ENCODE assay signal across 8 mouse cellular contexts in the genomic region with DNA sequence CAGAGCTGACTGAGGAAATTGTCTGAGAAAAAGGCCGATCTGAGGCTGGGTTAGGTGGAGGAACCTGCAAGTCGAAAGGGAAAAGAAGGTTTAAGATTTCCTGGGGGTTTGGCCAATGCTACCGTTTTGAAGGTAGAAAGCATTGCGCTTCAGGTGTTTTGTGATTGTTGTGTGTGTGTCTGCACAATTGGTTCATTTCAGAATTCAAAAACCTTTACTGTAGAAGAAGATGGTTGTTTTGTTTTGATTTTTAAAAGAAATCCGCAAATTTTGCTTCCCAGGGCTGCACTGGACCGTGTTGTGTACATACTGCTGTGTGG. TPM values are rescaled to one million over a fixed set of nuclear protein-coding genes. Genes with fewer than 3 reads are reported as not detected.
DNase-seq lines count a peak whose midpoint lies in the region; ATAC-seq and TF ChIP-seq lines count a peak whose summit lies in the region.

No protein-coding gene starts in this region.

- no peak for TF ChIP-seq POLR2A in cerebellum, adult 2 months (IDR thresholded peaks at IDR 0.05; ENCODE audit: borderline replicate concordance, insufficient read depth, low read length)
- no peak; the same call in 1 of the 2 replicates for TF ChIP-seq POLR2A in spleen, adult 2 months (IDR thresholded peaks at IDR 0.05; ENCODE audit: low read depth, low read length)

- no peak for DNase-seq in cerebellum, adult 2 months
- DNase-seq in cerebellum, postnatal 25 days: no peak
- no peak for DNase-seq in spleen, adult 2 months (ENCODE audit: low read depth in 1 of 2, low spot score in 2 of 2)
- DNase-seq in spleen, adult 12 weeks (ENCODE audit: low spot score): no peak
- no peak for DNase-seq in left cerebral cortex, postnatal 4 days
- no peak for DNase-seq in B cell, adult 2 months

- no peaks in the 10 kb centered on the region for H3K9me3 ChIP-seq in limb, embryonic 12.5 days
- no peaks in the 10 kb centered on the region for H3K9me3 ChIP-seq in stomach, embryonic 15.5 days

- no peaks in the 10 kb centered on the region for H3K27me3 ChIP-seq in cerebellum, adult 2 months (ENCODE audit: control insufficient read depth, insufficient read depth, low read length)
- no peaks in the 10 kb centered on the region for H3K27me3 ChIP-seq in spleen, adult 2 months (ENCODE audit: control insufficient read depth, insufficient read depth, low read length)
- no peaks in the 10 kb centered on the region for H3K27me3 ChIP-seq in limb, embryonic 12.5 days
- no peaks in the 10 kb centered on the region for H3K27me3 ChIP-seq in stomach, embryonic 15.5 days (replicated peaks)

- no peaks in the 10 kb centered on the region for H3K36me3 ChIP-seq in spleen, adult 2 months (ENCODE audit: control insufficient read depth, insufficient read depth, low read length)
- no peaks in the 10 kb centered on the region for H3K36me3 ChIP-seq in limb, embryonic 12.5 days
- no peaks in the 10 kb centered on the region for H3K36me3 ChIP-seq in stomach, embryonic 15.5 days

- under 1% methylated on average over 6 of the region's 6 CpGs for WGBS in cerebellum, adult 2 months
- WGBS in spleen, adult 2 months: 2% methylated on average over 6 of the region's 6 CpGs
- WGBS in limb, embryonic 12.5 days: 1% methylated on average over 6 of the region's 6 CpGs
- 2% methylated on average over 6 of the region's 6 CpGs for WGBS in stomach, embryonic 15.5 days

- H3K9ac ChIP-seq in limb, embryonic 12.5 days (replicated peaks): peak overlapping the region; percentile 83
- peak overlapping the region; percentile 84 for H3K9ac ChIP-seq in stomach, embryonic 15.5 days

- H3K4me1 ChIP-seq in cerebellum, adult 2 months (ENCODE audit: control insufficient read depth, insufficient read depth, low read length): 0 out of 2 replicates have a peak, but pooled peaks cover 4% of the 10 kb centered on the region
- peaks cover 13% of the 10 kb centered on the region for H3K4me1 ChIP-seq in spleen, adult 2 months (ENCODE audit: control insufficient read depth, insufficient read depth, insufficient read length)
- H3K4me1 ChIP-seq in limb, embryonic 12.5 days (replicated peaks): peaks cover 27% of the 10 kb centered on the region
- peaks cover 25% of the 10 kb centered on the region for H3K4me1 ChIP-seq in stomach, embryonic 15.5 days

- intact Hi-C loops in left cerebral cortex, postnatal 4 days (cut with DNase I): no loop called here

- H3K4me2 ChIP-seq in limb, embryonic 12.5 days: peak overlapping the region; percentile 87
- peak overlapping the region; percentile 90 for H3K4me2 ChIP-seq in stomach, embryonic 15.5 days

- ATAC-seq in limb, embryonic 12.5 days (ENCODE audit: insufficient number of reproducible peaks, insufficient read depth, low FRiP score, low TSS enrichment, low read depth): no peak; the same call in 1 of the 2 replicates
- no peak for ATAC-seq in stomach, embryonic 15.5 days (ENCODE audit: insufficient read depth, low FRiP score, low read depth)

- TF ChIP-seq CTCF in cerebellum, adult 2 months (IDR thresholded peaks at IDR 0.05; ENCODE audit: borderline replicate concordance, insufficient read depth, low read depth, low read length): no peak
- TF ChIP-seq CTCF in spleen, adult 2 months (IDR thresholded peaks at IDR 0.05; ENCODE audit: extremely low read depth, insufficient read depth, insufficient read length, insufficient replicate concordance): no peak

- peak overlapping the region; percentile 79 for H3K4me3 ChIP-seq in cerebellum, adult 2 months (replicated peaks; ENCODE audit: insufficient read depth, low read depth, low read length)
- peak overlapping the region; percentile 99 for H3K4me3 ChIP-seq in spleen, adult 2 months (ENCODE audit: extremely low read depth, insufficient read depth, insufficient read length)
- H3K4me3 ChIP-seq in limb, embryonic 12.5 days (replicated peaks): peak overlapping the region; percentile 75
- H3K4me3 ChIP-seq in stomach, embryonic 15.5 days (replicated peaks): peak overlapping the region; percentile 86

- H3K27ac ChIP-seq in cerebellum, adult 2 months (ENCODE audit: insufficient read depth, low read length): peak overlapping the region; percentile 91
- H3K27ac ChIP-seq in spleen, adult 2 months (ENCODE audit: insufficient read depth, low read length): peak overlapping the region; percentile 94
- H3K27ac ChIP-seq in limb, embryonic 12.5 days: peak overlapping the region; percentile 95
- peak overlapping the region; percentile 96 for H3K27ac ChIP-seq in stomach, embryonic 15.5 days

RNA-seq across cellular contexts. Expression of a gene that starts 0.4 kb away (rescaled TPM):
- polyA plus RNA-seq in cerebellum, adult 2 months (2012; rRNA removed): 52.2 and 53.2 TPM in 2 replicates
- polyA plus RNA-seq in spleen, adult 2 months (2012; rRNA removed): 15.6 and 16.4 TPM in 2 replicates
- polyA plus RNA-seq in limb, embryonic 12.5 days (2016; fragmentation: Nextera tagmentation; extraction: Ambion mirVana): 21.9 and 23.1 TPM in 2 replicates
- 14.4 and 17.3 TPM in 2 replicates for polyA plus RNA-seq in stomach, embryonic 15.5 days (2015; fragmentation: Nextera tagmentation; extraction: Ambion mirVana)
- total RNA-seq in left cerebral cortex, postnatal 4 days (2021): 10 to 100 TPM; 47.6 to 48.3 TPM
